Mouse (Mus musculus) ES-Bruce4 (cell line): ENCODE data around the gene Arntl. TPM values are rescaled to one million over a fixed set of nuclear protein-coding genes. Genes with fewer than 3 reads are reported as not detected.

Source experiments
- H3K27ac ChIP-seq: 2 replicates; pipeline ENCODE4 v1.5.1; 2012; ENCODE audit warnings: low read length, inconsistent platforms; ENCODE audit not compliant: insufficient read depth
- H3K27me3 ChIP-seq: 2 replicates; pipeline ENCODE4 v1.6.1; 2012; ENCODE audit warnings: mild to moderate bottlenecking, low read length, inconsistent platforms; ENCODE audit not compliant: control insufficient read depth, poor library complexity, insufficient read depth, severe bottlenecking
- H3K36me3 ChIP-seq: 2 replicates; pipeline ENCODE4 v1.6.1; 2012; ENCODE audit warnings: inconsistent platforms, mild to moderate bottlenecking, low read length, moderate library complexity; ENCODE audit not compliant: control insufficient read depth, poor library complexity, insufficient read depth, severe bottlenecking
- H3K4me1 ChIP-seq: one replicate; pipeline ENCODE4 v1.8.1; 2011; ENCODE audit warnings: low read length; ENCODE audit not compliant: control insufficient read depth, insufficient read depth
- H3K4me3 ChIP-seq: 2 replicates; pipeline ENCODE4 v1.5.1; 2011; ENCODE audit warnings: low read depth, mild to moderate bottlenecking, low read length
- H3K9ac ChIP-seq: 2 replicates; pipeline ENCODE4 v1.6.1; 2012; ENCODE audit warnings: low read depth, mild to moderate bottlenecking, inconsistent platforms; ENCODE audit not compliant: poor library complexity, severe bottlenecking
- H3K9me3 ChIP-seq: replicated peaks from 2 replicates; pipeline ENCODE4 v1.6.1; 2012; ENCODE audit warnings: mild to moderate bottlenecking, low read length, inconsistent platforms; ENCODE audit not compliant: control insufficient read depth, poor library complexity, insufficient read depth, severe bottlenecking
- CTCF ChIP-seq: IDR thresholded peaks from one replicate; pipeline ENCODE4 v1.8.1; 2011; ENCODE audit warnings: low read depth, low read length
- EP300 ChIP-seq: IDR thresholded peaks from 2 replicates; pipeline ENCODE4 v1.6.1; 2011; ENCODE audit warnings: low read depth, low read length; ENCODE audit not compliant: insufficient read depth
- POLR2A ChIP-seq: IDR thresholded peaks from one replicate; pipeline ENCODE4 v1.8.1; 2011; ENCODE audit warnings: low read length; ENCODE audit not compliant: insufficient read depth
- polyA plus RNA-seq: library from polyadenylated mRNA; stranded (reverse); fragments of >200 nt; gene quantifications from 2 replicates; pipeline ENCODE4 v1.2.4, GENCODE M21; 2011; ENCODE audit warnings: low read depth; ENCODE audit not compliant: missing spikeins, insufficient read depth, insufficient read length

Arntl gene
- polyA plus RNA-seq, 1 experiment, result 13.3 TPM

DNA sequence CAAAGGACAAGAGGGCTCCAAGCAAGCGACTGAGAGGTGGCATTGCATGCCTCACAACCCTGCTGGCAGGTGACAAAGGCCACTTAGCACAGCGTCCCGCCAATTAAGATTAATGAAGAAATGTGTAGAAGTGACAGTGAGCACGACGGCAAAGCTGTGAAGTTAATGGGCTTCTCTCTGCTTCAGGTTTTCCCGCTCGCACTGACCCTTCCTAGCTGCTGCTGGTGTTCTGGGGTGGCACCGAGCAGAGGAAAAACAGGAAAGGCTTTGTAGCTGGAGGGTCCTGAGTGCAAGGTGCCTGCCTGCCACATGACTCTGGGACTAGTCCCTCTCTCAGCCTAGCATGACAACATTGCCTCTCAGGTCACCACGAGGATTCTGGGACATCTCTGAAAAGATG lies 18.7 kb upstream of the Arntl start:
- Histone ChIP-seq H3K9ac (no peak overlapping the region), H3K36me3 (no peaks in the 10 kb centered on the region), H3K27ac (no peak overlapping the region), H3K4me1 (peaks cover 21% of the 10 kb centered on the region), H3K9me3 (no peaks in the 10 kb centered on the region), H3K27me3 (no peaks in the 10 kb centered on the region), H3K4me3 (no peak overlapping the region)
- no peak for TF ChIP-seq POLR2A

DNA sequence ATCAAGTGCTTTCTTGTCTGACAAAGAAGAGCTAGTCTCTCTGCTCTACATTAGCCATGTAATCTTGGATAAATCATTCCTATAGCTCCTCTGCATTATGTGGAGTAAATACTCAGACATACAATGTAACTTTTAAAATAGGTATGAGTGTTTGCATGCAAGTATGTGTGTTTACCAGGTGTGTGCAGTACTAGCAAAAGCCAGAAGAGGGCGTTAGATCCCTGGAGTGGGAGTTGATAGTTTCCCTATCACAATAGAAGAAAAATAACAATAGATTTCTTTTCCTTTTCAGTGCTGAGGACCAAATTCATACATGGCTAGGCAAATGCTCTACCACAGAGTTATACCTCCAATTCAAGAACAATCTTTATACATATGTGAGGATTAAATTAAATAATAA lies 15.5 kb upstream of the Arntl start:
- H3K9ac ChIP-seq, result no peak overlapping the region
- no peak overlapping the region for H3K4me3 ChIP-seq
- H3K4me1 ChIP-seq, result peaks cover 9% of the 10 kb centered on the region
- no peaks in the 10 kb centered on the region for H3K9me3 ChIP-seq
- no peaks in the 10 kb centered on the region for H3K27me3 ChIP-seq
- H3K36me3 ChIP-seq, result no peaks in the 10 kb centered on the region
- no peak overlapping the region for H3K27ac ChIP-seq
- TF ChIP-seq POLR2A (no peak), CTCF (no peak), EP300 (no peak)

DNA sequence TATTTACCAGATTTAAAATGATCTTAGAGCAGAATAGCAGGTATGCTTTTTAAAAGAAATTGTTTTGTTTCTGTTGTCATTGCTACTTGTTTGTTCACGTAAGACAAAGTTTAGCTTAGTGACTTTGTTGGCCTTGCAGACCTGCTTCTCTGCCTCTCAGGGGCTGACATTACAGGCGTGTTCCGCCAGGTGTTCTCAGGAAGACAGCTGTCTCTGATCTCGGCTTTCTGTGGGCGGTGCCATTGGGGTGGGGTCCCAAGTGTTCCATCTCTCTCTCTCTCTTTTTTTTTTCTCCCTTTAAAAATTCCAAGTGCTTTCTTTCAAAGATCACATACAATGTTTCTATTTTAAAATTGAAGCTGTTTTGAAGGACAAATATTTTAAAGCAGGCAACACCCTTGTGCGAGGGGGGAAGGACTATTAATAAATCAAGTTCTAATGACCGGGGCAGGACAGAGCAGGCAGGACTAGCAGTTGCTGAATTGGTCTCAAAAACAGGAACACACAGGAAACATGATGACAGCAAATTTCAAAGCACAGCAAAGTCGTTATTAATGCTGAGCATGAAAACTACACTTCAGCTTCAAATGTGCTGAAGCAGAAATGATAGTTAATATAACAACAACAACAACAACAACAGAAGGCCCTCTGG lies 14.4 kb upstream of the Arntl start:
- Histone ChIP-seq H3K9ac (no peak overlapping the region), H3K27me3 (no peaks in the 10 kb centered on the region), H3K36me3 (no peaks in the 10 kb centered on the region), H3K4me1 (peaks cover 6% of the 10 kb centered on the region), H3K9me3 (no peaks in the 10 kb centered on the region), H3K27ac (peak overlapping the region; percentile 83), H3K4me3 (no peak overlapping the region)
- peak; percentile 54; the same call in 1 of the 2 replicates for TF ChIP-seq EP300
- TF ChIP-seq CTCF, result no peak
- TF ChIP-seq POLR2A, result no peak

DNA sequence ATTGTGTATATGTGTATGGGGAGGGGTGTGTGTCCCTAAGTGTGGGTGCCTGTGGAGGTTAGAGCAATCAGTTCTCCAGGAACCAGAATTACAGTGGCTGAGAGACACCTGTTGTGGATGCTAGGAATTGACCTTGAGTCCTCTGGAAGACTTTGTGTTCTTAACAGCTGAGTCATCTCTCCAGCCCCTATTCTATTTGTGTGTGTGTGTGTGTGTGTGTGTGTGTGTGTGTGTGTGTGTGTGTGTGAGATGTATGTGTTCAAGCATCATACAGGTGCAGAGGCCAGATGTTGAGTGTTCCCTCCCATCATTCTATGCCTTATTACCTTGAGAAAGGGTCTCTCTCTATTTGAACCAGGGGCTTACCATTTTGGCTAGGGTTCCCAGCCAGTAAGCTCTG lies 13.4 kb upstream of the Arntl start:
- TF ChIP-seq POLR2A (no peak), CTCF (no peak), EP300 (no peak)
- no peaks in the 10 kb centered on the region for H3K27me3 ChIP-seq
- no peaks in the 10 kb centered on the region for H3K36me3 ChIP-seq
- no peak overlapping the region for H3K4me3 ChIP-seq
- no peak overlapping the region for H3K27ac ChIP-seq
- H3K4me1 ChIP-seq, result no peaks in the 10 kb centered on the region
- H3K9ac ChIP-seq, result no peak overlapping the region
- H3K9me3 ChIP-seq, result no peaks in the 10 kb centered on the region

DNA sequence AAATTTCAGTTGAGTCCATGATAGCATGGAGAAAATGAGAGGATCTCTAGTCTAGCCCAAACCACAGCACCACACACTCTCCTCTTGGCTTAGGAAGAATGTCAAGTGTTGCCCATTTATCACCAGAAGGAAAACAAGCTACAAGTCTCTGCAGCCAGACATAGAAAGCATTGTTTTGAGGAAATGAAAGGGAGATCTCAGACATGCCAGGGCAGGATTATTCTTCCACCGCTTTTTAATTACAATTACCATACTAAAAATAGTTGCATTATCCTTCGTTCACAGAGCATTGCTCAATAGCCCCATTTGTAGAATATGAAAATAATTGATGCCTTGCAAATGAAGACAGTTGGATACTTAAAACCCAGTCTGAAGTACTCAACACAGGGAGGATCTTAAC lies 12.0 kb upstream of the Arntl start:
- no peaks in the 10 kb centered on the region for H3K36me3 ChIP-seq
- no peak for TF ChIP-seq EP300
- H3K27ac ChIP-seq, result no peak overlapping the region
- H3K9ac ChIP-seq, result no peak overlapping the region
- H3K4me3 ChIP-seq, result no peak overlapping the region
- H3K27me3 ChIP-seq, result no peaks in the 10 kb centered on the region
- no peaks in the 10 kb centered on the region for H3K4me1 ChIP-seq
- no peaks in the 10 kb centered on the region for H3K9me3 ChIP-seq

DNA sequence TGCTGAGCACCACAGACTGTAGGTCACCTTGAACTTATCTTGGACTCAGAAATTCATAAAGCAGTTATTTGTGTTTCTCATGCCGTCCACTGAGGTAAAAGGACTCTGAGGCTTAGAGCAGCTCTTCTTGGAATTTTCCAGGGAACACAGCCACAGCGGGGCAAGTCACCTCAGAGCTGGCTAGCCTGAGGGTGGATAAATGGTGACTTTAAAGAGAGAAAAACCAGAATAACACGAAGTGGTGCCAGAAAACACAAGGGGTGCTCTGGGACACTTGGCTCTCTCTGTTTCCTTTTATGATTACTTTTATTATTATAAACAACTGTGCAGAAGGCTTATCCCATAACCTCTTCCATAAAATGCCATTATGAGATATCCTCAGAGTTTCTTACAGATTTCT lies 11.1 kb upstream of the Arntl start:
- no peak overlapping the region for H3K4me3 ChIP-seq
- no peaks in the 10 kb centered on the region for H3K36me3 ChIP-seq
- TF ChIP-seq CTCF (no peak), EP300 (no peak), POLR2A (no peak)
- H3K27ac ChIP-seq, result no peak overlapping the region
- no peak overlapping the region for H3K9ac ChIP-seq
- H3K9me3 ChIP-seq, result no peaks in the 10 kb centered on the region
- no peaks in the 10 kb centered on the region for H3K4me1 ChIP-seq
- H3K27me3 ChIP-seq, result no peaks in the 10 kb centered on the region

DNA sequence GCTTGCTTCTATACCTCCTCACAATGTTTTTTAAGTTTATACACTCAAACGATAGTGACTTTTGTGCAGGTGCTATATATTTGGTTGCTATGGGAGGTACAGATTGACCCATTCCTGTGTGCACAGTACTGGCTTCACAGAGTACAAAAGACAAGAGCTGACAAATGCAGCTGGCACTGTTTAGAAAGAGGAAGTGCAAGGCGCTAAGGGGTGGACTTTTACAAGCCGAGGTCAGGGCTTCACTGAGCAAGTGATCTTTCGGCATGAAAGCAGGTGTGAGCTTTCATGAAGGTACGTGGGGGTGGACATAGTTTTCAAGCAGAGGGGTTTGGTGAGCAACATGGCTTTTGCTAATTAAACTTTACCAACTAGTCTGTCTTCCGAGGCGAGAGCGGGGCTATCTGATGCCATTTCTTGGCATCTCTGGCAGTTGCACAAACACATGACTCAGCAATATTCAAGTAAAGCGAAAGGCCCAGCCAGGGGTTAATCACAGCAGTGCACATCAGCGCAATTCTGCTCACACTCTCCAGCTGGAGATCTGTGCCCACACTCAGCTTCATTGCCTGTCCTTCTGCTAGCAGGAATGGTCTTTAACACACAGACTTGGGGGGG lies 10.0 kb upstream of the Arntl start:
- no peaks in the 10 kb centered on the region for H3K27me3 ChIP-seq
- H3K4me1 ChIP-seq, result no peaks in the 10 kb centered on the region
- no peak overlapping the region; the same call in 1 of the 2 replicates for H3K9ac ChIP-seq
- H3K9me3 ChIP-seq, result no peaks in the 10 kb centered on the region
- H3K27ac ChIP-seq, result no peak overlapping the region
- no peaks in the 10 kb centered on the region for H3K36me3 ChIP-seq
- TF ChIP-seq EP300 (no peak), POLR2A (no peak), CTCF (no peak)
- no peak overlapping the region for H3K4me3 ChIP-seq
